Mouse (Mus musculus) heart, adult 2 months (tissue): ENCODE measurements around the gene Pla2g2e.

ENCODE experiments used
- CTCF ChIP-seq: fragments of 200-600 bp; IDR thresholded peaks from 2 replicates; pipeline ENCODE4 v1.8.1; 2022; ENCODE audit warnings: antibody characterized with exemption, mild to moderate bottlenecking, moderate library complexity
- EP300 ChIP-seq: fragments of 200-500 bp; IDR thresholded peaks from 2 replicates; pipeline ENCODE4 v1.6.1; 2011; ENCODE audit warnings: low read depth, low read length, control low read depth; ENCODE audit not compliant: insufficient read depth
- POLR2A ChIP-seq: fragments of 200-500 bp; IDR thresholded peaks from 2 replicates; pipeline ENCODE4 v1.6.1; 2011; ENCODE audit warnings: mild to moderate bottlenecking, low read depth, low read length, control low read depth; ENCODE audit not compliant: insufficient read depth

- TF ChIP-seq CTCF (no peak), EP300 (no peak), POLR2A (no peak)
Observed at GRCm38 (mm10) chr4:138840726-138841125, 37.0 kb upstream of the Pla2g2e start.
